Mouse (Mus musculus): ENCODE measurements around the gene Fcho2.

DNA sequence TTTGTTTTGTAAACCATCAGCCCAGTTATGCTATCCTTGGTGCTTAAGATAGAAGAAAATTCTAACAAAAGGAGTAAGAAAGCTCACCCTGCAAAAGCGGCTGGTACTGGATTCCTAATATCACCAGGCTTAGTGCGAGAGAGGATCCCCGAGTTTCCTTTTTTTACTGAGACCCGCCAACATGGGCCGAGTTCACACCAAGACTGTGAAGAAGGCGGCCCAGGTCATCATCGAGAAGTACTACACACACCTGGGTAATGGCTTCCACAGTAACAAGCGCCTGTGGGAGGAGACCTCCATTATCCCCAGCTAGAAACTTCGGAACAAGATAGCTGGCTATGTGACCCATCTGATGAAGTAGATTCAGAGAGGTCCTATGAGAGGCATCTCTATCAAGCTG, 1.3 kb upstream of the Fcho2 start:
- TF ChIP-seq POLR2A (IDR thresholded peaks at IDR 0.05; ENCODE audit: borderline replicate concordance, extremely low read depth, insufficient read depth, insufficient read length, poor library complexity, severe bottlenecking) (no peak), CTCF (IDR thresholded peaks at IDR 0.05; ENCODE audit: borderline replicate concordance, extremely low read depth, insufficient read depth, insufficient read length) (no peak)

Measured in brain, embryonic 14.5 days (tissue).